Mouse (Mus musculus): ENCODE measurements around the gene Hoxa11.

DNA sequence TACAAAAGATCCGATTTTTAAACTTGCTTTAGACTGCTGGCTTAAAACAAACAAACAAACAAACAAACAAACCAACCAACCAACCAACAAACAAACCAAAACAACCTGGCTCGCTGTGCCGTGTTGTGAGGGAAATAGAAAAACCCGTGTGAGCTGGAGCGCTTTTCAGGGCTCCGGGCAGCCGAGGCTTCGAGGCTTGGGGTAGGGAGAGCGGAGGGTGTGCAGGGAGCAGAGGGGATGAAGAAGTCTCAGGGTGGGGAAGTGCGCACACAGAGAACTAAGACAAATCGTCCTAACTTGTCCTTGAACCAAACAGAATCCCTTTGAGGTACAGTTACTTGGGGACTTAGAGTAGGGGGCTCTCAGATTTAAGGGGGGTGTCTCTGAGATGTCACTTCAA is 29.0 kb upstream of the Hoxa11 start:
- TF ChIP-seq CTCF (IDR thresholded peaks at IDR 0.05) (no peak), EP300 (IDR thresholded peaks at IDR 0.05) (no peak)
